Mouse (Mus musculus): ENCODE measurements around the gene Cmbl. TPM values are rescaled to one million over a fixed set of nuclear protein-coding genes. Genes with fewer than 3 reads are reported as not detected.
"Not testable (repeated sequence)": the region's sequence is repeated elsewhere in the genome, so short reads cannot be mapped to it uniquely, and the experiment has no call there.

Gene Cmbl
- polyA plus RNA-seq, 1 experiment from 2014 or later = 9.2 TPM

DNA sequence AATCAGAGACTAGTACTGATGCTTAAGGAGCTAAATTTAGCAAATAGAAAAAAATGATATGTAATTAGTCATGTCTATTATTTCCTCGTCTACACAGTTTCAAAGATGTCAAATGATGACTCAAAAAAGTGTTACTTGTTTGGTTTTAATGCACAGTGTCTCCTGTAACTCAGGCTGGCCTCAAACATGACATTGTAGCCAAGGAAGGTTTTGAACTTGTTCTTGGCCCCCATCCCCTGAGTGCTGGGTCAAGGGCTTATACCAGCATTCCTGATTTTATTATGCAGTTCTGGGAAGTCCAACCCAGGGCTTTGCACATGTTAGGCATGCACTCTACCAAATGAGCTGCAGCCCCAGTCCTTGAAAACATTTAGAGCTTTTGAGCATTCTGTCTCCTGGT lies 597 bp downstream of the Cmbl start:
- no peak overlapping the region for H3K27ac ChIP-seq (replicated peaks)
- ATAC-seq (ENCODE audit: extremely low read depth, insufficient number of reproducible peaks, low FRiP score, low TSS enrichment) = no peak

DNA sequence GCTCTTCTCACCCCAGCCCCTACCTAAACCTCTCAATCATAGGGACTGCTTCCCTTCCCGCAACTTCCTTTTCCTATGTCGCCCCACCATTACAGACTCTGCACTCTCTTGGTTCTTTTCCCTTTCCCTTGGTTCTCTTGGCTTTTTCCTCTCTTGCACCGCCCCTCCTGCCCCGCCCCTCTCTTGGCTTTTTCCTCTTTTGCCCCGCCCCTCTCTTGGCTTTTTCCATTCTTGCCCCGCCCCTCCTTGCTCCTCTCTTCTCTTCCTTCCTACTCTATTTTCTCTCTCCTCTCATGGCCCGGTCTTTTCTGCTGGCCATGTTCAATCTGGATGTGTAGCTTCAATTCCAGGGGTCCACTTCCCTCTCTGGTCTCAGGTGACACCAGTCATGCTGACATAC lies 2.2 kb downstream of the Cmbl start:
- H3K27me3 ChIP-seq (replicated peaks) = no peaks in the 10 kb centered on the region
- H3K36me3 ChIP-seq = no peaks in the 10 kb centered on the region
- no peak overlapping the region for H3K9ac ChIP-seq
- ATAC-seq (ENCODE audit: extremely low read depth, insufficient number of reproducible peaks, low FRiP score, low TSS enrichment) = no peak
- H3K4me2 ChIP-seq = no peak overlapping the region
- no peaks in the 10 kb centered on the region for H3K9me3 ChIP-seq
- H3K4me3 ChIP-seq = no peak overlapping the region
- H3K27ac ChIP-seq (replicated peaks) = no peak overlapping the region
- WGBS = 60% methylated on average over 7 of the region's 7 CpGs
- H3K4me1 ChIP-seq = peaks cover 39% of the 10 kb centered on the region

More for the DNA sequence above, 597 bp downstream of the Cmbl start:
- 63% methylated on average over 1 of the region's 1 CpGs for WGBS
- H3K4me2 ChIP-seq = no peak overlapping the region
- H3K27me3 ChIP-seq (replicated peaks) = no peaks in the 10 kb centered on the region
- H3K36me3 ChIP-seq = no peaks in the 10 kb centered on the region
- no peak overlapping the region for H3K4me3 ChIP-seq
- H3K4me1 ChIP-seq = peaks cover 39% of the 10 kb centered on the region
- H3K9ac ChIP-seq = no peak overlapping the region
- H3K9me3 ChIP-seq = no peaks in the 10 kb centered on the region

DNA sequence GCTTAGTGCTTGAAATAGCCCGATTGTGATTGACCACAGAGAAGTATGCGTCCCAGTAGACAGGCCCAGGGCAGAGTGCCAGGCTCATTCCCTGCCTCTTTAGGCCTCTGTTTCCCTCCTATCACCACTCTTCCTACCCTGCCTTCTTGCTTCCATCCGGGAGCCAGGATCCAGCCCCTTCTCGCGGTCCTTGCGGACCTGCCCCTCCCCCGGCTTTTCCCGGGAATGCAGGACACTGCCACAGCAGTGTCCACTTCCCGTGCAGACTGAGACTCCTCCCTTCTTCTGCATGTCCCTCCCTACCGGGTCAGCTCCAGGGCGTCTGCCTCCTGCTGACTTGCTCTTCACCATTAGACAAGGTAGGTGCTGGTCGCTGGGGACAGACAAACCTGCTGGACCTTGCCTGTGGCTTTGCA lies 3.4 kb downstream of the Cmbl start:
- Histone ChIP-seq H3K9me3 (no peaks in the 10 kb centered on the region), H3K27ac (replicated peaks) (peak overlapping the region; percentile 67), H3K4me3 (peak overlapping the region; percentile 40), H3K4me1 (peaks cover 32% of the 10 kb centered on the region), H3K4me2 (peak overlapping the region; percentile 61), H3K9ac (peak overlapping the region; percentile 56), H3K36me3 (no peaks in the 10 kb centered on the region), H3K27me3 (replicated peaks) (no peaks in the 10 kb centered on the region)
- peak; percentile 52; the same call in 1 of the 2 replicates for ATAC-seq (ENCODE audit: extremely low read depth, insufficient number of reproducible peaks, low FRiP score, low TSS enrichment)
- WGBS = 5% methylated on average over 12 of the region's 12 CpGs

DNA sequence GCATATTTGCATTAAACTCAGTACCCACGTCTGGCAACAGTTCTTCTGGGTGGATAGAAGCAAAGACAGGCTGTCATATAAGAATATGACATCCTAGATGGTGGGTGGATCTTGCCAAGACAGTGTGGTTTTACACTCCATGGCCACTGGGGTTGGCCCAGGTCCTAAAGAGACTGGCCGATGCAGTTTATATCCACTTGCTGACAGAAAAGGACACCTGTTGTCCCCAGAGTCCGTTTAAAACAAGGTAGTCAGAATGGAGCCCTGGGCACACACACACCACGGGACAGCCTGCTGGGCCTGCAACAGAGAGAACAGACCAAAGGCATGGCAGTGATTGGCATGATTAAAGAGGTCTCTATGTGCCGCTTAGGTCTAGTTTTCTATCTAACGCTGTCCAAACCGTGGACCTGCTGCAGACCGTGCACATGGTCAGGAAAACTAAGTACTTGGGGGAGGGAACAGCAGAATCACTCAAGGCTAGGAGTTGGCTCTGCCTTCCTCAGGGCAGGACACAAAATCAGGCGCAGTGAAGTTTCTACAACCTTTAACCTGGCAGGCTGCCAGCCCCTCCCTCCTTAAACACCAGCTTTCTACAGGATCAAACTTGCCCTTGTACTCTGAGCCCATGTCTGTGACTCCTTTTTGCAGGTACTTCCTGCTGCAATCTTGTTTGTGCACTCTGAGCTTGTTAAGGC lies 4.3 kb downstream of the Cmbl start:
- H3K9me3 ChIP-seq = no peaks in the 10 kb centered on the region
- WGBS = 50% methylated on average over 9 of the region's 9 CpGs
- no peak overlapping the region for H3K27ac ChIP-seq (replicated peaks)
- peaks cover 25% of the 10 kb centered on the region for H3K4me1 ChIP-seq
- H3K9ac ChIP-seq = no peak overlapping the region
- H3K36me3 ChIP-seq = no peaks in the 10 kb centered on the region
- H3K27me3 ChIP-seq (replicated peaks) = no peaks in the 10 kb centered on the region
- H3K4me2 ChIP-seq = peak overlapping the region; percentile 61
- no peak overlapping the region for H3K4me3 ChIP-seq
- ATAC-seq (ENCODE audit: extremely low read depth, insufficient number of reproducible peaks, low FRiP score, low TSS enrichment) = no peak

DNA sequence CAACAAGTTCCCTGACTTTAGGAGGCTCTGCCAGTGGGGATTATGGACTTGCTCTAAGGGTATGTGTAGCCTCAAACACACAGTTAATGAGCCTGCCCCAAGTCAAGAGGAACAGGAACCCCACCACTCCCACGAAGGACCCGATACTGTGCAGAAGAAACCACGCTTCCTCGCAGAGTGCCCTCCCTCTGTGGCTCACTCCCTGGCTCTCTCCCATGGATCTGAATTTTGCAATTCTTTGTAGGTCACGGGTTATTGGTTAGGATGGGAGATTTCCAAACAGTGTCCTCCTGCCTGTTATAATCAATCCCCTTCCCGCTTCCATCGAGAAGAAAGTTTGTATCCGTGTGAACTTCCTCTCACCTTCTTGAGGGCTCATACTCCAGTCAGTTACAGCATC lies 5.8 kb downstream of the Cmbl start:
- H3K27ac ChIP-seq (replicated peaks) = no peak overlapping the region
- no peaks in the 10 kb centered on the region for H3K36me3 ChIP-seq
- no peaks in the 10 kb centered on the region for H3K27me3 ChIP-seq (replicated peaks)
- no peak overlapping the region for H3K4me2 ChIP-seq
- H3K9ac ChIP-seq = no peak overlapping the region
- 80% methylated on average over 8 of the region's 8 CpGs for WGBS
- ATAC-seq (ENCODE audit: extremely low read depth, insufficient number of reproducible peaks, low FRiP score, low TSS enrichment) = no peak
- no peak overlapping the region for H3K4me3 ChIP-seq
- H3K9me3 ChIP-seq = no peaks in the 10 kb centered on the region
- peaks cover 21% of the 10 kb centered on the region for H3K4me1 ChIP-seq

DNA sequence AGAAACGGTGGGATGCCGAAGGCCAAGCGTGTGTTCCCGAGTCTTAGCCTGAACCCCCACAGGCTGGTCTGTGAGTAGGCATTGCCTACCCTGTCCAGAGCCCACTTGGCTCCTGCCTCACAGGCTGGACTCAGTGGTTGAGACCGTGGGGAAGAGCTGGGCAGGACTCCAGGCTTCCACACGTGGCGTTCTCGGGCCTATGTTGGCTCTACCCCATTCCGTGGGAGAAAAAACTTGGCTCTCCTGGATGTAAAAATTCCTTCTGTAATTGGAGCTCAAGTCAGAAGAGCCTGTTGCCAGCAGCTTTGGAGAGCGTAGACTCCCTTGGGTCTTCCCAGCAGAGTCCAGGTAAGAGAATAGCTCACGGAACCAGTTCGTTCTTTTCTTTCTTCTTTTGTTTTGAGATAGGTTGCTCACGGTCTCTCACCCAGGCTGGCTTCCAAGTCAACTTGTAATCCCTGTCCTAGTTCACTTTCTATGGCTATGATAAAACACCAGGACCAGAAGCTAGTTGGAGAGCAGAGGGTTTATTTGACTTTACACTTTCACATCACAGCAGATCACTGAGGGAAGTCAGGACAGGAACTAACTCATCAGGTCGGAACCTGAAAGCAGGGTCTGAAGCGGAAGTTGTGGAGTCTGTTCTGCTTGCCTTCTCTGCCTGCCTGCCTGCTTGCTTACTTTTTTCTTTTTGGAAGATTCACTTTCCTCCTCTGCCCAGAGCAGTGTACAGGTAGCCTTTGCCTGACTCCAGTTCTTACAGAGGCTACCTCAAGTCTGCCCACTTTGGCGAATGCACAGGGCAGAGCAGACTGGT lies 6.9 kb downstream of the Cmbl start:
- no peaks in the 10 kb centered on the region for H3K36me3 ChIP-seq
- no peak for ATAC-seq (ENCODE audit: extremely low read depth, insufficient number of reproducible peaks, low FRiP score, low TSS enrichment)
- H3K9ac ChIP-seq = no peak overlapping the region
- no peaks in the 10 kb centered on the region for H3K27me3 ChIP-seq (replicated peaks)
- H3K9me3 ChIP-seq = no peaks in the 10 kb centered on the region
- H3K4me3 ChIP-seq = no peak overlapping the region
- H3K4me1 ChIP-seq = peaks cover 21% of the 10 kb centered on the region
- H3K27ac ChIP-seq (replicated peaks) = no peak overlapping the region
- 77% methylated on average over 16 of the region's 16 CpGs for WGBS
- H3K4me2 ChIP-seq = no peak overlapping the region

DNA sequence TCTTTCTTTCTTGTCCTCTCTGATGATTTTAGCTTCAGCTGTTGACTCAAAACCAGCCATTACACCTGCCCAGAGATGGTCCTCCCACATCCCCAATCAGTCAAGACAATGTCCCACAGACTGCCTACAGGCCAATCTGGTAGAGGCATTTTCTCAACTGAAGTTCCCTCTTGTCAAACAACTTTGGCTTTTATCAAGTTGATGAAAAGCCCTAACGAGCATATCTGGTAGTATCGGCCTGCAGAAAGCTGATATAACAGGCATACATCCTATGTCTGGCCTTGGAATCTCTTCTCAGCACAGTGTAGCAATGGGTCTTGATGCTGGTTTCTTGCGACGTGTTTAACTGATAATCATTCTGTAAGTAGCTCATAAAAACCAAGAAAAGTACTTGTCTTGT lies 8.1 kb downstream of the Cmbl start:
- no peaks in the 10 kb centered on the region for H3K27me3 ChIP-seq (replicated peaks)
- no peaks in the 10 kb centered on the region for H3K36me3 ChIP-seq
- H3K9ac ChIP-seq = no peak overlapping the region
- peaks cover 16% of the 10 kb centered on the region for H3K4me1 ChIP-seq
- no peaks in the 10 kb centered on the region for H3K9me3 ChIP-seq
- 49% methylated on average over 4 of the region's 4 CpGs for WGBS
- no peak overlapping the region for H3K4me3 ChIP-seq
- no peak overlapping the region for H3K27ac ChIP-seq (replicated peaks)
- no peak overlapping the region for H3K4me2 ChIP-seq
- ATAC-seq (ENCODE audit: extremely low read depth, insufficient number of reproducible peaks, low FRiP score, low TSS enrichment) = no peak

DNA sequence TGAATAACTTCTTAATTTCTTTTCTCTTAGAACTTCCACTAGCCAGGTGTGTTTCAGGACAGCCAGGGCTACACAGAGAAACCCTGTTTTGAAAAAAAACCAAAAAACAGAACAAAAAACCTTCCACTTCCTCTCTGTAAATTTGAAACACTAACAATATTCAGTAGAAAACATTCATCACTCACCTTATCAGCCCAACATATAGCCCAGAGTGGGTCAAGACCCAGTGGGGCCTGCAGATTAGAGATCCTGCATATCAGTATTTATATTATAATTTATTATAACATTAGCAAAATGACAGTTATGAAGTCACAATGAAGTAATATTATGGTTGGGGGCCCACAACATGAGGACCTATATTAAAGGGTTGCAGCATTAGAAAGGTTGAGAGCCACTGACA lies 8.5 kb downstream of the Cmbl start:
- peaks cover 12% of the 10 kb centered on the region for H3K4me1 ChIP-seq
- H3K36me3 ChIP-seq = no peaks in the 10 kb centered on the region
- no peak overlapping the region for H3K4me2 ChIP-seq
- no peak overlapping the region for H3K9ac ChIP-seq
- H3K27ac ChIP-seq (replicated peaks) = no peak overlapping the region
- ATAC-seq (ENCODE audit: extremely low read depth, insufficient number of reproducible peaks, low FRiP score, low TSS enrichment) = no peak
- H3K27me3 ChIP-seq (replicated peaks) = no peaks in the 10 kb centered on the region
- no peak overlapping the region for H3K4me3 ChIP-seq
- H3K9me3 ChIP-seq = no peaks in the 10 kb centered on the region

DNA sequence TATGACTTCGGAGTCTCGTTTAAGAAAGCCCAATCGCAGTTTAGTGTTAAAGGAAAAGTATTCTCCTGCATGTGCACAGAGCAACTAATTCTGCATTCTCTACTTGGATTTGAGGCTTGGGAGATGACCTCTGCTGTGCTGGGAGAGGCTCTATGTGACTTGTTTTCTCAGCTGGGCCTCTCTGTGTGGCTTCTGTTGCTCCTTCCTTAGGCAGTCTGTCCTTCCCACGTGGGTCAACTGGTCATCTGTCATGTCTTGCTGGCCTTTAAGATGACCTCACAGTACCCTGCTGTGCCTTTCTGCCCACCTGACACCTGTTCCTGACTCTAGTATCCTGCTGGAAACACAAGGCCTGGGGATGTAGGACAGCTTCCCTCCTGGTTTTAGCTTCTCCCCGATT lies 10.9 kb downstream of the Cmbl start:
- H3K27me3 ChIP-seq (replicated peaks) = no peaks in the 10 kb centered on the region
- no peak overlapping the region for H3K4me2 ChIP-seq
- no peak overlapping the region for H3K27ac ChIP-seq (replicated peaks)
- H3K36me3 ChIP-seq = no peaks in the 10 kb centered on the region
- H3K4me3 ChIP-seq = no peak overlapping the region
- no peak overlapping the region for H3K9ac ChIP-seq
- no peaks in the 10 kb centered on the region for H3K9me3 ChIP-seq
- WGBS = 67% methylated on average over 5 of the region's 5 CpGs
- ATAC-seq (ENCODE audit: extremely low read depth, insufficient number of reproducible peaks, low FRiP score, low TSS enrichment) = no peak
- H3K4me1 ChIP-seq = no peaks in the 10 kb centered on the region

DNA sequence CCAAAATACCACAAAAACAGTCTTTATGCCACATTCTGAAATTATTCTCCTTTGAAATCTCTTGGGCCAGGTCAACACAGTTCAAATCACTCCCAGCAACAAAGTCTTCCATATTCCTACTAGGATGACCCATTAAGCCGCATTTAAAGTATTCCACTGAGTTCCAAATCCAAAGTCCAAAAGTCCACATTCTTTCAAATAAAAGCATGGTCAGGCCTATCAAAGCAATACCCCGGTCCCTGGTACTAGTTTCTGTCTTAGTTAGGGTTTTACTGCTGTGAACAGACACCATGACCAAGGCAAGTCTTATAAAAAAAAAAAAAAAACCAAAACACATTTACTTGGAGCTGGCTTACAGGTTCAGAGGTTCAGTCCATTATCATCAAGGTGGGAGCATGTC lies 15.9 kb downstream of the Cmbl start:
- WGBS = 90% methylated on average over 2 of the region's 2 CpGs
- not testable (repeated sequence) for H3K9ac ChIP-seq; ATAC-seq (ENCODE audit: extremely low read depth, insufficient number of reproducible peaks, low FRiP score, low TSS enrichment); H3K9me3 ChIP-seq; H3K27ac ChIP-seq (replicated peaks); H3K4me2 ChIP-seq; H3K36me3 ChIP-seq; H3K4me3 ChIP-seq; H3K27me3 ChIP-seq (replicated peaks)
- H3K4me1 ChIP-seq = peaks cover 11% of the 10 kb centered on the region

DNA sequence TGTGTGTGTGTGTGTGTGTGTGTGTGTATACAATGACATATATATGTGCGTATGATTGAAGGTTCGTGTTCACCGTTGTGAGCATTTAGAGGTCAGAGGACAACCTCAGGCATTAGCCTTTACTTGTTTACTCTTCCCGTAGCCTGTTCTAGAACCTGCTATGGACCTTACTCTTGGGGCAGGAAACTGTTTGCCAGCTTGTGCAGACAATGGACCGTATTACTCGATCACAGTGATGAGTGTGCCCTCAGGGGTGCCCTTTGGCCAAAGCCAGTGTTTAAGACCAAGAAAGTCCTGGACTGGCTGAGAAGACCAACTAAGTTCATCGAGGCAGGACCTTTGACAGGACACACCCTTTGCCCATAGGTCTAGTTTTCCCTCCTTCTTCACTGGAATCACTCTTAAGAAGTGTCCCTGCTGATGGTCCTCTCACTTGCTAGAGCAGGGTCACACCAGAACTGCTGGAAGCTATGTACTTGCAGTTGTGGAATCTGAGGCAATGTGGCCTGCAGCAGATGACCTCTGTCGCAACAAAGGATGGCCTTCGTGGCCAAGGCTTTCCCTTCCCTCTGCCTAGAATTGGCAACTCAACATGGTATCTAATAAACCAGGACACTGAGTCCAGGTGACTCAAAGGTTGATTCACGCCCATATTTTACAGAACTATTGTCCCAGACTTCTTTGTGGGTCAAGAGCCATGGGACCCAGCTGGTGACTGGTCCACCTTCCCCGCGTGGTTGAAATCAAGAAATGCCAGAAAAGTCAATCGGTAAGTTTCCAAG lies 18.3 kb downstream of the Cmbl start:
- H3K36me3 ChIP-seq = peaks cover 2% of the 10 kb centered on the region; the same call in 1 of the 2 replicates
- no peak overlapping the region for H3K9ac ChIP-seq
- H3K9me3 ChIP-seq = no peaks in the 10 kb centered on the region
- H3K4me3 ChIP-seq = no peak overlapping the region
- 81% methylated on average over 13 of the region's 13 CpGs for WGBS
- H3K4me1 ChIP-seq = peaks cover 15% of the 10 kb centered on the region
- no peaks in the 10 kb centered on the region for H3K27me3 ChIP-seq (replicated peaks)
- ATAC-seq (ENCODE audit: extremely low read depth, insufficient number of reproducible peaks, low FRiP score, low TSS enrichment) = no peak
- no peak overlapping the region for H3K27ac ChIP-seq (replicated peaks)
- H3K4me2 ChIP-seq = no peak overlapping the region
